Mouse (Mus musculus) stomach, embryonic 14.5 days (tissue): ENCODE measurements around the gene Ccdc90b. TPM values are rescaled to one million over a fixed set of nuclear protein-coding genes. Genes with fewer than 3 reads are reported as not detected.

Source experiments
- ATAC-seq: fragments of 200-750 bp; cut with Nextera tagmentation; 2 replicates; pipeline ENCODE4 v1.8.0; 2017; ENCODE audit warnings: low read depth, moderate TSS enrichment; ENCODE audit not compliant: insufficient number of reproducible peaks, insufficient read depth, low FRiP score
- H3K27ac ChIP-seq: fragments of 300-500 bp; sonication (generic); 2 replicates; pipeline ENCODE4 v1.5.1; 2014; ENCODE audit warnings: mild to moderate bottlenecking, low read length, moderate library complexity, mixed read lengths
- H3K27me3 ChIP-seq: fragments of 300-500 bp; sonication (generic); 2 replicates; pipeline ENCODE4 v1.6.1; 2014; ENCODE audit warnings: low read length, control low read depth, mixed read lengths; ENCODE audit not compliant: control insufficient read depth, insufficient read depth
- H3K36me3 ChIP-seq: fragments of 300-500 bp; sonication (generic); 2 replicates; pipeline ENCODE4 v1.6.1; 2014; ENCODE audit warnings: mild to moderate bottlenecking, control low read depth, low read length, moderate library complexity, mixed read lengths; ENCODE audit not compliant: control insufficient read depth, insufficient read depth
- H3K4me1 ChIP-seq: fragments of 300-500 bp; sonication (generic); 2 replicates; pipeline ENCODE4 v1.6.1; 2014; ENCODE audit warnings: low read length, control low read depth, mixed read lengths; ENCODE audit not compliant: control insufficient read depth, insufficient read depth
- H3K4me2 ChIP-seq: fragments of 300-500 bp; sonication (generic); replicated peaks from 2 replicates; pipeline ENCODE4 v1.6.1; 2014; ENCODE audit warnings: low read depth, low read length, control low read depth
- H3K4me3 ChIP-seq: fragments of 300-500 bp; sonication (generic); 2 replicates; pipeline ENCODE4 v1.5.1; 2014; ENCODE audit warnings: low read depth, low read length, control low read depth
- H3K9ac ChIP-seq: fragments of 300-500 bp; sonication (generic); replicated peaks from 2 replicates; pipeline ENCODE4 v1.6.1; 2014; ENCODE audit warnings: low read depth, mild to moderate bottlenecking, control low read depth, low read length, moderate library complexity, mixed read lengths
- H3K9me3 ChIP-seq: fragments of 300-500 bp; sonication (generic); 2 replicates; pipeline ENCODE4 v1.6.1; 2016; ENCODE audit warnings: low read depth, low read length, control low read depth; ENCODE audit not compliant: control insufficient read depth
- WGBS: fragments of 180-500 bp; shearing (Covaris S2); extraction: QIAGEN DNeasy Blood & Tissue Kit; methylation state at CpG from one replicate; pipeline ENCODE4 v1.1.7; 2014; 5-methylcytosine and 5-hydroxymethylcytosine counted together
- polyA plus RNA-seq: library from polyadenylated mRNA; unstranded; fragments of >200 nt; fragmentation: Nextera tagmentation; extraction: Ambion mirVana; gene quantifications from 2 replicates; pipeline ENCODE4 v1.2.1, GENCODE M21; 2014

Gene Ccdc90b
- polyA plus RNA-seq = 48.0 and 51.3 TPM in 2 replicates

DNA sequence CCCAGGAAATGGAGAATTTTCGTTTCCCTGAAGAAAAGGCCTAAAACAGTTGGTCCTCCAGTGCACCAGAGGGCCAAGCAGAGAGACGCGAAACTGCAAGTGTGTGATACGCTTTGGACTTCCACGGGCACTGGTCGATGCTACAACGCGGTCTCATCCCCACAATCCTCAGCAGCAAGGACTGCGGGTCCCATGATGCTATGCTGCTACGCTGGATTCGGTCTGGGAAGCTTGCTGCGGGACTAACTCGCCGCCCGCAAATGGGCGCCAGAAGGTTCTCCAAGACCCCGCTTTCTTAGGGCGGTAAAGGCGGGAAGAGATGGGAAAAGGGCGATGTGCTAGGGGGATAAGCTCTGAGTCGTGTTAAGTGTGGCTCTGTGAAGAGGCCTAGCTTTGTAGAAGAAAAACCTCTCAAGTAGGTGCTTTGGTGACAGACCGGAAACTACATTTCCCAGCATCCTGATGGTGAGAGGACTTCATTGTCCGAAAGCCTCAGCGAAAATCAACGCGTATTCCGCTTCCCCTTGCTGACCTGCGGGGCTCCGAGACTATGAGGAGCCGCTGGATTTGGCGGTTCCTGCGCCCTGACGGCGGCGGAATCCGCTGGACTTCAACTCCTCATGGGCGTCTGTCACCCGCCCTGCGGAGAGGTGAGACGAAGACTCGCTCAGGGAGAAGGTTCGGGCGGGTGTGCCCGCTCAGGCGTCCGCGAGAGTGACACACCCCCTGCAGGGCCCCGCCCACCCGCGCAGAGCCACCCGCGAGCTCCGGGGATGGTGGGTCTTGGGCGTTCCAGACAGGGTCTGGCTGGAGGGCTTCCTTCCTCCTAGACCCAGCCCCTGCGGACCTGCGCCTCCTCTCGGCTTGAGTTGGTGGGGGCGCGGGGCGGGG, at the start of gene Ccdc90b:
Ccdc90b (plus strand) TSS at position 164 of the 891 bp plus-strand sequence.
- WGBS = under 1% methylated on average over 59 of the region's 60 CpGs

DNA sequence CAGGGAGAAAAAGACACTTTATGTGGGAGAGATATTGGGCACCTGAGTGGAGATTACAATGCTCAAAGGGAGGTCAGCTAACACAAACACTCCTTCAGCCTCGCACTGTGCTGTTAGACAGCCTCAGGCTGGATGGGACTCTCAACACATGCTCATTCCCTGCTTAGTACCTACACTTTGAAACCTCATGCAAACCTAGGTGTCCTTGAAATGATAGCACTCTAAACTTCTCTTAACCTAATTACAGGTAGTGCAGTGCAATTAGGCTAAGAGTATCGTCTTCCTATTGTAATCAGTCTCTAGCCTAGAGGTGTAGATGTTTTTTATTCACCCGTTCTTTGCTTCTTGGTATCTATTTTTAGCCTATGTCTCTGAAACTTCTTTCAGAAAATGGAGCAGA, 40.6 kb upstream of the Ccdc90b start:
- H3K36me3 ChIP-seq = no peaks in the 10 kb centered on the region
- H3K9me3 ChIP-seq = no peaks in the 10 kb centered on the region
- no peak overlapping the region for H3K4me2 ChIP-seq
- no peak for ATAC-seq
- no peak overlapping the region for H3K9ac ChIP-seq
- no peaks in the 10 kb centered on the region for H3K27me3 ChIP-seq
- H3K4me1 ChIP-seq = no peaks in the 10 kb centered on the region
- no peak overlapping the region for H3K27ac ChIP-seq
- H3K4me3 ChIP-seq = no peak overlapping the region
- 64% methylated on average over 3 of the region's 3 CpGs for WGBS

More for the DNA sequence above, at the start of gene Ccdc90b:
- peak within 1 kb of the TSS; percentile 59 for H3K4me3 ChIP-seq
- ATAC-seq = peak; percentile 98
- no peaks in the 10 kb centered on the region for H3K4me1 ChIP-seq
- peaks cover 4% of the 10 kb centered on the region; the same call in 1 of the 2 replicates for H3K36me3 ChIP-seq
- H3K4me2 ChIP-seq = peak within 1 kb of the TSS; percentile 42
- no peaks in the 10 kb centered on the region for H3K9me3 ChIP-seq
- peak within 1 kb of the TSS; percentile 56 for H3K9ac ChIP-seq
- peak within 1 kb of the TSS; percentile 91 for H3K27ac ChIP-seq
- no peaks in the 10 kb centered on the region for H3K27me3 ChIP-seq

DNA sequence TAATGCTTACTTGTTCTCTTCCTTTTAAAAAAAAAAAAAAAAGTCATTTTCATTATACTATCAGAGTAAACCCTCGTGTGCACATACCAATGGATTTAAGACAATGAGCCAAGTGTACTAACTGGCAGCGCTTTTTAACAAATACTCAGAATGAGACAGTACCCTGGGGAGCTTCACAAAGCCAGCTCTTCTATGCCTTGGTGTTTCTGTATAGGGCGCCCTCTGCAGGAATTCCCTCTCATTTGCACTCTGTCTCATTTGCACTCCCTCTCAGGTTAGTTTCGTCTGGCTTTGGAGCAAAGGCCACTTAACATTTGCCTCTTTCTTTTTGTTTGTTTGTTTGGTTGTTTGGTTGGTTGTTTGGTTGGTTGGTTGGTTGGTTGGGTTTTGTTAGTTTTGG, 40.1 kb upstream of the Ccdc90b start:
- ATAC-seq = no peak
- Histone ChIP-seq H3K9me3 (no peaks in the 10 kb centered on the region), H3K4me2 (no peak overlapping the region), H3K27ac (no peak overlapping the region), H3K4me1 (no peaks in the 10 kb centered on the region), H3K27me3 (no peaks in the 10 kb centered on the region), H3K9ac (no peak overlapping the region), H3K4me3 (no peak overlapping the region), H3K36me3 (no peaks in the 10 kb centered on the region)
- 44% methylated on average over 4 of the region's 4 CpGs for WGBS

- no peaks in the 10 kb centered on the region for H3K36me3 ChIP-seq
- H3K27me3 ChIP-seq = no peaks in the 10 kb centered on the region
- H3K4me3 ChIP-seq = no peak overlapping the region
- no peak overlapping the region for H3K9ac ChIP-seq
- H3K9me3 ChIP-seq = no peaks in the 10 kb centered on the region
- no peak for ATAC-seq
- WGBS = 86% methylated on average over 4 of the region's 4 CpGs
- H3K4me1 ChIP-seq = no peaks in the 10 kb centered on the region
- H3K27ac ChIP-seq = no peak overlapping the region
- H3K4me2 ChIP-seq = no peak overlapping the region
Measured at GRCm38 (mm10) chr7:92529245-92529644, 31.7 kb upstream of the Ccdc90b start.

GRCm38 (mm10) chr7:92532351-92533036, 28.5 kb upstream of the Ccdc90b start:
- H3K4me1 ChIP-seq = no peaks in the 10 kb centered on the region
- WGBS = 70% methylated on average over 6 of the region's 6 CpGs
- no peak overlapping the region for H3K4me2 ChIP-seq
- H3K4me3 ChIP-seq = no peak overlapping the region
- H3K9ac ChIP-seq = no peak overlapping the region
- H3K27ac ChIP-seq = no peak overlapping the region
- H3K36me3 ChIP-seq = no peaks in the 10 kb centered on the region
- H3K9me3 ChIP-seq = no peaks in the 10 kb centered on the region
- H3K27me3 ChIP-seq = no peaks in the 10 kb centered on the region
- no peak for ATAC-seq

DNA sequence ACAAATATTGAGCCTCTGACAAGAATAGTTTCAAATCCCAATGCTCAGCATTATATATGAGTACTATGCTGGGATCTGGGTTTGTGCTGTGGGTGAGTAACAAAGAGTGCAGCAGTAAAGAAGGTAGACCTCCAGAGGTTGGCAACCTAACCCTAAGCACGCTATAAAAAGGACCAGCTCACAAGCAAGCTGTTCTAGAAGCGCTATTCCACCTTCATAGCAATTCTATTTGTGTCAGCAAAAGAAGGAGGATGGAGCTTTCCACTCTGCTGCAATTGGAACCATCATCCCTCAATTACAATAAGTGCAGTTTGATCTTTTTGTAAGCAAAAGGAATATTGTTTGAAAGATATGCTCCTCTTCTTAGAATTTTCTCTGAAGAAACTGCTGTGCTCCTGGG, 14.2 kb upstream of the Ccdc90b start:
- Histone ChIP-seq H3K9me3 (no peaks in the 10 kb centered on the region), H3K4me1 (no peaks in the 10 kb centered on the region), H3K4me3 (no peak overlapping the region), H3K27ac (no peak overlapping the region), H3K36me3 (no peaks in the 10 kb centered on the region), H3K4me2 (no peak overlapping the region), H3K9ac (no peak overlapping the region), H3K27me3 (no peaks in the 10 kb centered on the region)
- ATAC-seq = no peak
- WGBS = 70% methylated on average over 2 of the region's 2 CpGs

DNA sequence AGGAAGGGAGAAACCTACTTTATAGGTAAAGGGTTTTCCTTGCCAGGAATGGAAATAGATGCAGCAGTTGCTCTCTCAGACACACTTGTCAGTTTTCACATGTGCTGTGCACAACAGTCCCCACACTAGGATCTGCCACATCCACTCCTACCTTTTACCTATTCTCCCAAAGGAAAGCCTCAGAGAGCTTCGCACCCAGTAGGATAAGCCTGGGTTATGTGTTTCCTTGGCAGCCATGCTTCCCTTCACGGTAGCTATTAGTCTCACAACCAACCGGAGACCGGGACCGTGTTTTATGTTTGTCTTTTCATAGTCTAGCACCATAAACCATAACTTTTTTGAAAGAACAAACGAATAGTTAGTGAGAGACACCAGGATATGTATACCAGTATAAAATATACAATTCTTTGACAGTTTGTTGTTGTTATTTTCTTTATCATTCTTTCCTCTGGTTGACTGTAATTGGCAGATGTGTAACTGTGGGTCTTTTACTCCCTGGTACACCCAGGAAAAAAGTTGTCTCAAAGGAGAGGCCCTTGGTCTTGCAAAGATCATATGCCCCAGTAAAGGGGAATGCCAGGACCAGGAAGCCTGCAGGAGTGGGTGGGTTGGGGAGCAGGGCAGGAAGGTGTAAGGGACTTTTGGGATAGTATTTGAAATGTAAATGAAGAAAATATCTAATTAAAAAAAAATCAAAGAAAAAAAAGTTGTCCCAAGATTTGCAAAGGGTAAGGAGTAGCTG, 10.5 kb upstream of the Ccdc90b start:
- no peaks in the 10 kb centered on the region for H3K4me1 ChIP-seq
- H3K9me3 ChIP-seq = no peaks in the 10 kb centered on the region
- no peak overlapping the region for H3K9ac ChIP-seq
- 88% methylated on average over 6 of the region's 6 CpGs for WGBS
- no peak overlapping the region for H3K27ac ChIP-seq
- H3K27me3 ChIP-seq = no peaks in the 10 kb centered on the region
- no peak overlapping the region for H3K4me3 ChIP-seq
- no peak overlapping the region for H3K4me2 ChIP-seq
- H3K36me3 ChIP-seq = no peaks in the 10 kb centered on the region
- ATAC-seq = no peak

GRCm38 (mm10) chr7:92550990-92551392, 10.0 kb upstream of the Ccdc90b start:
- Histone ChIP-seq H3K27me3 (no peaks in the 10 kb centered on the region), H3K4me3 (no peak overlapping the region), H3K9ac (no peak overlapping the region), H3K36me3 (no peaks in the 10 kb centered on the region), H3K9me3 (no peaks in the 10 kb centered on the region), H3K27ac (no peak overlapping the region), H3K4me1 (no peaks in the 10 kb centered on the region), H3K4me2 (no peak overlapping the region)
- whole genome bisulfite sequencing = 55% methylated on average over 4 of the region's 4 CpGs
- ATAC-seq = no peak
